Comparison of ENCODE assay signal across 20 mouse cellular contexts in genomic region chr5:110998298-110998697, GRCm38 (mm10).
DNase-seq lines count a peak whose midpoint lies in the region; ATAC-seq and TF ChIP-seq lines count a peak whose summit lies in the region.
"Had no signal": no experiment of that assay in that cellular context is flagged by ENCODE, and none has a peak within 500 bp of the region (broad histone marks: within the 10 kb centered on the region; RNA-seq: fewer than 3 reads in every experiment).

No protein-coding gene starts in this region.

- peaks cover 20% of the 10 kb centered on the region; the same call in 1 of the 2 replicates for H3K4me1 ChIP-seq in embryonic facial prominence, embryonic 14.5 days (ENCODE audit: control insufficient read depth, insufficient read depth, low read length)
- H3K4me1 ChIP-seq in embryonic facial prominence, embryonic 10.5 days = peaks cover 34% of the 10 kb centered on the region
- peaks cover 4% of the 10 kb centered on the region for H3K4me1 ChIP-seq in heart, embryonic 11.5 days (ENCODE audit: control insufficient read depth, insufficient read depth, low read length)
- peaks cover 20% of the 10 kb centered on the region for H3K4me1 ChIP-seq in midbrain, embryonic 15.5 days
- peaks cover 19% of the 10 kb centered on the region for H3K4me1 ChIP-seq in midbrain, embryonic 16.5 days (ENCODE audit: control insufficient read depth, insufficient read depth, low read length)
- no peaks in the 10 kb centered on the region for H3K4me1 ChIP-seq in thymus, adult 2 months (replicated peaks; ENCODE audit: control insufficient read depth, insufficient read depth, low read length)
- H3K4me1 ChIP-seq: intestine, embryonic 15.5 days; liver, embryonic 15.5 days had no signal

- TF ChIP-seq POLR2A in thymus, adult 2 months (IDR thresholded peaks at IDR 0.05; ENCODE audit: control insufficient read depth, extremely low read depth, insufficient read depth, low read length, poor library complexity) = no peak

- no peak for DNase-seq in embryonic facial prominence, embryonic 14.5 days (ENCODE audit: low spot score)
- DNase-seq in embryonic facial prominence, embryonic 10.5 days (ENCODE audit: low spot score) = no peak
- no peak for DNase-seq in heart, adult 8-10 months (ENCODE audit: low spot score)
- DNase-seq in thymus, adult 2 months = no peak
- DNase-seq in testis, postnatal 14 days (ENCODE audit: low spot score) = no peak
- DNase-seq: adrenal gland, adult 8-10 months; kidney, postnatal 36 days; right cerebral cortex, adult 18-20 months; thymus, postnatal 14 days had no signal

- H3K9me3 ChIP-seq in embryonic facial prominence, embryonic 14.5 days (ENCODE audit: control insufficient read depth, low read length) = no peaks in the 10 kb centered on the region
- H3K9me3 ChIP-seq in embryonic facial prominence, embryonic 10.5 days = no peaks in the 10 kb centered on the region
- no peaks in the 10 kb centered on the region for H3K9me3 ChIP-seq in heart, embryonic 11.5 days (replicated peaks; ENCODE audit: control insufficient read depth, low read length)
- no peaks in the 10 kb centered on the region for H3K9me3 ChIP-seq in midbrain, embryonic 15.5 days
- H3K9me3 ChIP-seq in midbrain, embryonic 16.5 days (replicated peaks; ENCODE audit: control insufficient read depth, low read length, poor library complexity, severe bottlenecking) = no peaks in the 10 kb centered on the region
- H3K9me3 ChIP-seq: embryonic facial prominence, embryonic 12.5 days; intestine, embryonic 15.5 days; limb, embryonic 15.5 days; liver, embryonic 15.5 days had no signal

- H3K9ac ChIP-seq in embryonic facial prominence, embryonic 14.5 days (ENCODE audit: low read depth, low read length) = 0 out of 2 replicates have a peak overlapping the region, but pooled peaks have one; percentile 19
- no peak overlapping the region for H3K9ac ChIP-seq in heart, embryonic 11.5 days (ENCODE audit: low read depth, low read length)
- no peak overlapping the region for H3K9ac ChIP-seq in midbrain, embryonic 15.5 days
- H3K9ac ChIP-seq in midbrain, embryonic 16.5 days (ENCODE audit: low read depth, low read length) = no peak overlapping the region
- H3K9ac ChIP-seq: embryonic facial prominence, embryonic 12.5 days; intestine, embryonic 15.5 days; limb, embryonic 15.5 days; liver, embryonic 15.5 days had no signal

- no peaks in the 10 kb centered on the region for H3K27me3 ChIP-seq in embryonic facial prominence, embryonic 14.5 days (replicated peaks; ENCODE audit: control insufficient read depth, insufficient read depth, low read length)
- H3K27me3 ChIP-seq in embryonic facial prominence, embryonic 10.5 days (replicated peaks; ENCODE audit: low read depth, poor library complexity, severe bottlenecking) = no peaks in the 10 kb centered on the region
- no peaks in the 10 kb centered on the region for H3K27me3 ChIP-seq in heart, embryonic 11.5 days (ENCODE audit: control insufficient read depth, insufficient read depth, low read length)
- H3K27me3 ChIP-seq in midbrain, embryonic 15.5 days (replicated peaks) = no peaks in the 10 kb centered on the region
- H3K27me3 ChIP-seq in midbrain, embryonic 16.5 days (ENCODE audit: control insufficient read depth, insufficient read depth, low read depth, low read length) = no peaks in the 10 kb centered on the region
- no peaks in the 10 kb centered on the region for H3K27me3 ChIP-seq in thymus, adult 2 months (ENCODE audit: control insufficient read depth, insufficient read depth, low read length)
- H3K27me3 ChIP-seq: embryonic facial prominence, embryonic 12.5 days; intestine, embryonic 15.5 days; limb, embryonic 15.5 days; liver, embryonic 15.5 days; Patski had no signal

- no peak overlapping the region for H3K4me3 ChIP-seq in embryonic facial prominence, embryonic 14.5 days (ENCODE audit: low read depth, low read length)
- no peak overlapping the region for H3K4me3 ChIP-seq in embryonic facial prominence, embryonic 10.5 days
- H3K4me3 ChIP-seq in heart, embryonic 11.5 days (ENCODE audit: low read depth, low read length) = no peak overlapping the region
- no peak overlapping the region for H3K4me3 ChIP-seq in midbrain, embryonic 15.5 days
- no peak overlapping the region for H3K4me3 ChIP-seq in midbrain, embryonic 16.5 days (ENCODE audit: low read depth, low read length)
- H3K4me3 ChIP-seq in thymus, adult 2 months (ENCODE audit: control insufficient read depth, insufficient read depth, low read length) = no peak overlapping the region
- H3K4me3 ChIP-seq: embryonic facial prominence, embryonic 12.5 days; intestine, embryonic 15.5 days; limb, embryonic 15.5 days; liver, embryonic 15.5 days had no signal

- no peaks in the 10 kb centered on the region for H3K36me3 ChIP-seq in embryonic facial prominence, embryonic 14.5 days (ENCODE audit: control insufficient read depth, insufficient read depth, low read length)
- no peaks in the 10 kb centered on the region for H3K36me3 ChIP-seq in embryonic facial prominence, embryonic 10.5 days (replicated peaks)
- H3K36me3 ChIP-seq in heart, embryonic 11.5 days (ENCODE audit: control insufficient read depth, insufficient read depth, low read length) = no peaks in the 10 kb centered on the region
- no peaks in the 10 kb centered on the region for H3K36me3 ChIP-seq in midbrain, embryonic 15.5 days (replicated peaks)
- H3K36me3 ChIP-seq in midbrain, embryonic 16.5 days (ENCODE audit: control insufficient read depth, insufficient read depth, low read length) = no peaks in the 10 kb centered on the region
- no peaks in the 10 kb centered on the region for H3K36me3 ChIP-seq in thymus, adult 2 months (ENCODE audit: control insufficient read depth, insufficient read depth, low read length)
- H3K36me3 ChIP-seq: embryonic facial prominence, embryonic 12.5 days; intestine, embryonic 15.5 days; limb, embryonic 15.5 days; liver, embryonic 15.5 days had no signal

- H3K4me2 ChIP-seq in embryonic facial prominence, embryonic 14.5 days (ENCODE audit: low read depth, low read length) = no peak overlapping the region
- H3K4me2 ChIP-seq in heart, embryonic 11.5 days = 0 out of 2 replicates have a peak overlapping the region, but pooled peaks have one; percentile 11
- no peak overlapping the region for H3K4me2 ChIP-seq in midbrain, embryonic 15.5 days
- no peak overlapping the region for H3K4me2 ChIP-seq in midbrain, embryonic 16.5 days (ENCODE audit: low read length)
- H3K4me2 ChIP-seq: embryonic facial prominence, embryonic 12.5 days; intestine, embryonic 15.5 days; limb, embryonic 15.5 days; liver, embryonic 15.5 days; midbrain, embryonic 11.5 days had no signal

- 58% methylated on average over 4 of the region's 4 CpGs for WGBS in embryonic facial prominence, embryonic 14.5 days
- WGBS in embryonic facial prominence, embryonic 10.5 days = 67% methylated on average over 4 of the region's 4 CpGs
- WGBS in heart, embryonic 11.5 days (ENCODE audit: insufficient replicate concordance) = 42% methylated on average over 4 of the region's 4 CpGs
- WGBS in midbrain, embryonic 15.5 days = 75% methylated on average over 4 of the region's 4 CpGs
- WGBS in midbrain, embryonic 16.5 days = 71% methylated on average over 4 of the region's 4 CpGs
- 90% methylated on average over 4 of the region's 4 CpGs for WGBS in thymus, adult 2 months

- TF ChIP-seq CTCF in thymus, adult 2 months (IDR thresholded peaks at IDR 0.05; ENCODE audit: borderline replicate concordance, control insufficient read depth, extremely low read depth, insufficient read depth, low read length, poor library complexity) = no peak

- no peak overlapping the region for H3K27ac ChIP-seq in embryonic facial prominence, embryonic 14.5 days (replicated peaks; ENCODE audit: low read depth, low read length)
- H3K27ac ChIP-seq in embryonic facial prominence, embryonic 10.5 days (replicated peaks) = no peak overlapping the region
- no peak overlapping the region for H3K27ac ChIP-seq in heart, embryonic 11.5 days (ENCODE audit: low read depth, low read length)
- 0 out of 2 replicates have a peak overlapping the region, but pooled peaks have one; percentile 8 for H3K27ac ChIP-seq in midbrain, embryonic 15.5 days
- H3K27ac ChIP-seq in midbrain, embryonic 16.5 days (ENCODE audit: low read length) = no peak overlapping the region
- H3K27ac ChIP-seq in thymus, adult 2 months (ENCODE audit: control insufficient read depth, insufficient read depth, low read length) = no peak overlapping the region
- H3K27ac ChIP-seq: embryonic facial prominence, embryonic 12.5 days; intestine, embryonic 15.5 days; limb, embryonic 15.5 days; liver, embryonic 15.5 days; stomach, postnatal 0 days had no signal

- ATAC-seq in embryonic facial prominence, embryonic 14.5 days (ENCODE audit: low read depth) = no peak
- no peak for ATAC-seq in heart, embryonic 11.5 days (replicated peaks; ENCODE audit: insufficient number of reproducible peaks, low FRiP score, low TSS enrichment)
- no peak for ATAC-seq in midbrain, embryonic 15.5 days (replicated peaks)
- no peak for ATAC-seq in midbrain, embryonic 16.5 days
- ATAC-seq: CD4-positive, CD25-positive, alpha-beta regulatory T cell, adult 4 months; intestine, embryonic 15.5 days; Patski had no signal
